Mouse (Mus musculus): ENCODE measurements around the gene Rtp3.

Gene Rtp3

GRCm38 (mm10) chr9:110937506-110938490, 52.6 kb downstream of the Rtp3 start:
- DNase-seq = peak; percentile 44

- DNase-seq = no peak
Measured at GRCm38 (mm10) chr9:110935941-110936340, 54.4 kb downstream of the Rtp3 start.

Data from lung, postnatal 10 days (tissue).